Mouse (Mus musculus): Measurements from ENCODE around the gene Rnf150. TPM values are rescaled to one million over a fixed set of nuclear protein-coding genes. Genes with fewer than 3 reads are reported as not detected.
A peak's percentile ranks its signal among the peaks of the same experiment; 100 is the strongest.

Gene Rnf150
- polyA plus RNA-seq, 1 experiment from 2014 or later: 2.4 TPM

DNA sequence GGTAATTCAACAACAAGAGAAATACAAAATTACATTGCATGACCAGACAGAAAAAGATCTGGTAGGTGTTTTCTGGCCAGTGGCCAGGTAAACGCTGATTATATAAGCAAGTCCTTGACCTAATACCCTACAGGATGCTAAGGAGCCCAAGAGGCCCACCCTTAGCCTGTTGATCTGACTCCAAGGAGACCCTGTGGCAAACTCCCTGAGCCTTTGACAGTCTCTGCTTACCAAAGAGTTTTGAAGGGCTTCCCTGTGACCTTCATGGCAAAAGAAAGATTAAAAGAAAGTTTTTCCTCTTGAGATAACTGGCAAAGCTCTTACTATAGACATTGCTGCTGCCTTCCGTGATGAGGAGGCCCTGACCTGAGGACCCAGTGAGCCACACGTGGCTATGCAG lies 222.4 kb downstream of the Rnf150 start:
- H3K27me3 ChIP-seq (ENCODE audit: control insufficient read depth, insufficient read depth, low read length): no peaks in the 10 kb centered on the region
- no peaks in the 10 kb centered on the region for H3K36me3 ChIP-seq (ENCODE audit: control insufficient read depth, insufficient read depth, low read length)
- H3K4me1 ChIP-seq (replicated peaks; ENCODE audit: control insufficient read depth, insufficient read depth, low read length): no peaks in the 10 kb centered on the region
- ATAC-seq (ENCODE audit: low FRiP score) (no peak), DNase-seq (ENCODE audit: low spot score) (no peak)
- no peak overlapping the region for H3K27ac ChIP-seq (ENCODE audit: low read depth, low read length)
- no peak overlapping the region for H3K9ac ChIP-seq (ENCODE audit: low read depth, low read length)
- H3K9me3 ChIP-seq (ENCODE audit: control insufficient read depth, low read length): no peaks in the 10 kb centered on the region
- 69% methylated on average over 3 of the region's 3 CpGs for WGBS
- H3K4me2 ChIP-seq (replicated peaks; ENCODE audit: low read depth, low read length): no peak overlapping the region
- H3K4me3 ChIP-seq (ENCODE audit: low read depth, low read length): no peak overlapping the region

DNA sequence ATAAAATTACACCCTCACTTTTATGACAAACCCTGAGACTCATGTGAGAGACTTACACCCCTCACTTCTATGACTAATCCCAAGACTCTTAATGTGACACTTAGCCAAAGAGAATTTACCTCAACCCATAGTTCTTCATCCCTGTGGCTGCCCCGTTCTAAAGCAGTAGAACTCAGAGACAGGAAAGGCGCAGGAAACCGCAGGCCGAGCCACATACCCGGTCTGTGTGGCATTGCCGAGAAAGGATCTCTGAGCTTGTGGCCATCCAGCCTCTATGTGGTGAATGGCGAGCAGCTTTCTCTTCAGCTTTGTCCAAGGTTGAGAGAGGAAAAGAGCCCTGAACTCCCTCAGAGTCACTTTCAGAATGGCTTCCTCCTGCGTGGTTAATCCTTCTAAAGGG lies 223.5 kb downstream of the Rnf150 start:
- no peaks in the 10 kb centered on the region for H3K9me3 ChIP-seq (ENCODE audit: control insufficient read depth, low read length)
- no peak for DNase-seq (ENCODE audit: low spot score)
- 86% methylated on average over 8 of the region's 8 CpGs for WGBS
- no peak overlapping the region for H3K9ac ChIP-seq (ENCODE audit: low read depth, low read length)
- H3K36me3 ChIP-seq (ENCODE audit: control insufficient read depth, insufficient read depth, low read length): no peaks in the 10 kb centered on the region
- ATAC-seq (ENCODE audit: low FRiP score): no peak
- H3K4me3 ChIP-seq (ENCODE audit: low read depth, low read length): no peak overlapping the region
- no peaks in the 10 kb centered on the region for H3K4me1 ChIP-seq (replicated peaks; ENCODE audit: control insufficient read depth, insufficient read depth, low read length)
- no peak overlapping the region for H3K27ac ChIP-seq (ENCODE audit: low read depth, low read length)
- no peak overlapping the region for H3K4me2 ChIP-seq (replicated peaks; ENCODE audit: low read depth, low read length)
- no peaks in the 10 kb centered on the region for H3K27me3 ChIP-seq (ENCODE audit: control insufficient read depth, insufficient read depth, low read length)

DNA sequence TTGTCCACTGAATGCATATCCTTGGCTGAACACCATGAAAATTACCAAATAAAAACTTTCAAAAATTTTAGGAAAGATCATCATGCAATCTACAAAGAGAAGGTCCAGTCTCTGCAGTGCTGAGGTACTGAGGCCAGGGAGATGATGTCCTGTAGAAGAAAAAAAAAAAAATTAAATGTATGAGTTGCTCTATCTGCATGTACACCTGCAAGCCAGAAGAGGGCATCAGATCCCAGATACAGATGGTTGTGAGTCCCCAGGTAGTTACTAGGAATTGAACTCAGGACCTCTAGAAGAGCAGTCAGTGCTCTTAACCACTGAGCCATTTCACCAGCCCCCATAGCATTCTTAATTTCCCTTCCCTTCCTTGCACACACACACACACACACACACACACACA lies 224.4 kb downstream of the Rnf150 start:
- no peaks in the 10 kb centered on the region for H3K4me1 ChIP-seq (replicated peaks; ENCODE audit: control insufficient read depth, insufficient read depth, low read length)
- no peak overlapping the region for H3K27ac ChIP-seq (ENCODE audit: low read depth, low read length)
- no peak overlapping the region for H3K4me2 ChIP-seq (replicated peaks; ENCODE audit: low read depth, low read length)
- no peak overlapping the region for H3K9ac ChIP-seq (ENCODE audit: low read depth, low read length)
- H3K36me3 ChIP-seq (ENCODE audit: control insufficient read depth, insufficient read depth, low read length): no peaks in the 10 kb centered on the region
- no peaks in the 10 kb centered on the region for H3K9me3 ChIP-seq (ENCODE audit: control insufficient read depth, low read length)
- ATAC-seq (ENCODE audit: low FRiP score) (no peak), DNase-seq (ENCODE audit: low spot score) (no peak)
- no peaks in the 10 kb centered on the region for H3K27me3 ChIP-seq (ENCODE audit: control insufficient read depth, insufficient read depth, low read length)
- H3K4me3 ChIP-seq (ENCODE audit: low read depth, low read length): no peak overlapping the region

DNA sequence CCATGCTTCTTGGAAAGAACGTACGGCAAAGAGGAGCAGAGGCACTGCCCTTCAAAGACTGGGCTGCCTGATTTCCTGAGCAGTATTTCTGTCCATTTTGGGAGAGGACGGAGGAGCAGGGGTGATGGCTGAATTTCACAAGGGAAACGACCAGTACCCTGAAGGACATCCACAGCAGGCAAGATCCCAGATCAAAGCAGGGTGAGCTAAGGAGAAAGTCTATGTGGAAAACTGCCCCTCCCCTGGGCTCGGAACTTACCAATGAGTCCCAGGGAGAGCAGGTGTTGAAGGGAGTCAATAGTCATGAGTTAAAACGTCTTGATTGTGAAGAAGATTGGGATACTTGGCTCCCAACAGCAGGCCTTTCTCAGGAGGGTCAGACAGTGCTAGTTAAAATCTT lies 225.0 kb downstream of the Rnf150 start:
- 72% methylated on average over 6 of the region's 6 CpGs for WGBS
- H3K4me2 ChIP-seq (replicated peaks; ENCODE audit: low read depth, low read length): no peak overlapping the region
- H3K27me3 ChIP-seq (ENCODE audit: control insufficient read depth, insufficient read depth, low read length): no peaks in the 10 kb centered on the region
- H3K9ac ChIP-seq (ENCODE audit: low read depth, low read length): no peak overlapping the region
- no peak overlapping the region for H3K4me3 ChIP-seq (ENCODE audit: low read depth, low read length)
- no peaks in the 10 kb centered on the region for H3K36me3 ChIP-seq (ENCODE audit: control insufficient read depth, insufficient read depth, low read length)
- ATAC-seq (ENCODE audit: low FRiP score) (no peak), DNase-seq (ENCODE audit: low spot score) (no peak)
- H3K4me1 ChIP-seq (replicated peaks; ENCODE audit: control insufficient read depth, insufficient read depth, low read length): no peaks in the 10 kb centered on the region
- no peaks in the 10 kb centered on the region for H3K9me3 ChIP-seq (ENCODE audit: control insufficient read depth, low read length)
- H3K27ac ChIP-seq (ENCODE audit: low read depth, low read length): no peak overlapping the region

- WGBS: 33% methylated on average over 10 of the region's 10 CpGs
Observed at GRCm38 (mm10) chr8:83089336-83089986, 226.3 kb downstream of the Rnf150 start.

GRCm38 (mm10) chr8:83090446-83090845 lies 227.3 kb downstream of the Rnf150 start:
- DNase-seq (ENCODE audit: low spot score): no peak
- H3K9me3 ChIP-seq (ENCODE audit: control insufficient read depth, low read length): no peaks in the 10 kb centered on the region
- H3K9ac ChIP-seq (ENCODE audit: low read depth, low read length): no peak overlapping the region
- no peaks in the 10 kb centered on the region for H3K36me3 ChIP-seq (ENCODE audit: control insufficient read depth, insufficient read depth, low read length)
- H3K4me3 ChIP-seq (ENCODE audit: low read depth, low read length): no peak overlapping the region
- WGBS: 81% methylated on average over 4 of the region's 4 CpGs
- H3K4me2 ChIP-seq (replicated peaks; ENCODE audit: low read depth, low read length): no peak overlapping the region
- no peak overlapping the region for H3K27ac ChIP-seq (ENCODE audit: low read depth, low read length)
- no peaks in the 10 kb centered on the region for H3K27me3 ChIP-seq (ENCODE audit: control insufficient read depth, insufficient read depth, low read length)
- ATAC-seq (ENCODE audit: low FRiP score): no peak
- no peaks in the 10 kb centered on the region for H3K4me1 ChIP-seq (replicated peaks; ENCODE audit: control insufficient read depth, insufficient read depth, low read length)

More at GRCm38 (mm10) chr8:83089336-83089986, 226.3 kb downstream of the Rnf150 start:
- no peaks in the 10 kb centered on the region for H3K9me3 ChIP-seq (ENCODE audit: control insufficient read depth, low read length)
- no peak overlapping the region for H3K27ac ChIP-seq (ENCODE audit: low read depth, low read length)
- H3K9ac ChIP-seq (ENCODE audit: low read depth, low read length): no peak overlapping the region
- no peak overlapping the region for H3K4me2 ChIP-seq (replicated peaks; ENCODE audit: low read depth, low read length)
- peak; percentile 90 for DNase-seq (ENCODE audit: low spot score)
- H3K27me3 ChIP-seq (ENCODE audit: control insufficient read depth, insufficient read depth, low read length): no peaks in the 10 kb centered on the region
- H3K4me3 ChIP-seq (ENCODE audit: low read depth, low read length): no peak overlapping the region
- no peaks in the 10 kb centered on the region for H3K36me3 ChIP-seq (ENCODE audit: control insufficient read depth, insufficient read depth, low read length)
- H3K4me1 ChIP-seq (replicated peaks; ENCODE audit: control insufficient read depth, insufficient read depth, low read length): no peaks in the 10 kb centered on the region
- peak; percentile 57; the same call in 1 of the 2 replicates for ATAC-seq (ENCODE audit: low FRiP score)

DNA sequence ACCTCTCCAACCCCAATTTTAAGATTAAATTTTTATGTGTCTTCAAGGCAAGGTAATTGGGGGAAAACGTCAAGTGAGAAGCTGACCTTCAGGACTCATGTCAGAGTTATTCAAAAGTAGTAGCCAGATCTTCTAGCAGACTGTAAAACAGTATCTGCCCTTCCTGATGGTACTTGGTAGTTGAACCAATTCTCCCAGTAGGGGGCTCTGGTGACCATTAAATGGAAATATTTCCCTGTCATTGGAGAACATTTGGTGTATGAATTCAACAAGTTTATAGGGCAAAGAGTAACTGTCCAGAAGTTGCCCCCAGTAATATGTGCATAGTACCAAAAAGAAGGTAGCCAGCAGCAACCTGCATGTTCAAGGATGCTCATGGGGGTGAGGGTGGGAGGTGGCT lies 236.9 kb downstream of the Rnf150 start:
- DNase-seq (ENCODE audit: low spot score): peak; percentile 45
- no peaks in the 10 kb centered on the region for H3K4me1 ChIP-seq (replicated peaks; ENCODE audit: control insufficient read depth, insufficient read depth, low read length)
- WGBS: 70% methylated on average over 1 of the region's 1 CpGs
- H3K9me3 ChIP-seq (ENCODE audit: control insufficient read depth, low read length): no peaks in the 10 kb centered on the region
- H3K27me3 ChIP-seq (ENCODE audit: control insufficient read depth, insufficient read depth, low read length): no peaks in the 10 kb centered on the region
- no peak overlapping the region for H3K27ac ChIP-seq (ENCODE audit: low read depth, low read length)
- H3K4me3 ChIP-seq (ENCODE audit: low read depth, low read length): no peak overlapping the region
- no peak overlapping the region for H3K4me2 ChIP-seq (replicated peaks; ENCODE audit: low read depth, low read length)
- H3K36me3 ChIP-seq (ENCODE audit: control insufficient read depth, insufficient read depth, low read length): no peaks in the 10 kb centered on the region
- H3K9ac ChIP-seq (ENCODE audit: low read depth, low read length): no peak overlapping the region
- no peak for ATAC-seq (ENCODE audit: low FRiP score)

- WGBS: 65% methylated on average over 7 of the region's 7 CpGs
- H3K4me2 ChIP-seq (replicated peaks; ENCODE audit: low read depth, low read length): no peak overlapping the region
- no peaks in the 10 kb centered on the region for H3K36me3 ChIP-seq (ENCODE audit: control insufficient read depth, insufficient read depth, low read length)
- no peak overlapping the region for H3K9ac ChIP-seq (ENCODE audit: low read depth, low read length)
- ATAC-seq (ENCODE audit: low FRiP score) (no peak), DNase-seq (ENCODE audit: low spot score) (no peak)
- H3K27ac ChIP-seq (ENCODE audit: low read depth, low read length): no peak overlapping the region
- H3K9me3 ChIP-seq (ENCODE audit: control insufficient read depth, low read length): no peaks in the 10 kb centered on the region
- H3K4me1 ChIP-seq (replicated peaks; ENCODE audit: control insufficient read depth, insufficient read depth, low read length): no peaks in the 10 kb centered on the region
- no peaks in the 10 kb centered on the region for H3K27me3 ChIP-seq (ENCODE audit: control insufficient read depth, insufficient read depth, low read length)
- no peak overlapping the region for H3K4me3 ChIP-seq (ENCODE audit: low read depth, low read length)
Observed at GRCm38 (mm10) chr8:83102957-83103510, 239.9 kb downstream of the Rnf150 start.

DNA sequence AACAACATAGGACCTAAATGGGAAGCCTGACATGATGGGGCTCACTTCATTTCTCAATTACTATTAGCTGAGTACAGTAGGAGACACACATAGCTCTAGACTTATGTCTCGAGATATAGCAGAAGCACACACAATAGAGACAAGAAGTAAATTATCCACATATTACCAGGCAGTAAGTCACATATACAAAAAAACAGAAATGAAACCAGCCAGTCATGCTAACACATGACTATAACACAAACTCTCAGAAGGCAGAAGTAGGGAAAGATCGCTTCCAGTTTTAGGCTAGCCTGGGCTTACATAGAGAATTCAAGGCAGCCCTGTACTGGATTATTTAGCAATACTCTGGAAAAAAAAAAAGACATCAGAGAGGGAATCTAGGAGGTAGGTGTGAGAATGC lies 240.8 kb downstream of the Rnf150 start:
- Histone ChIP-seq H3K36me3 (ENCODE audit: control insufficient read depth, insufficient read depth, low read length) (no peaks in the 10 kb centered on the region), H3K27me3 (ENCODE audit: control insufficient read depth, insufficient read depth, low read length) (no peaks in the 10 kb centered on the region), H3K27ac (ENCODE audit: low read depth, low read length) (no peak overlapping the region), H3K4me3 (ENCODE audit: low read depth, low read length) (no peak overlapping the region), H3K4me1 (replicated peaks; ENCODE audit: control insufficient read depth, insufficient read depth, low read length) (no peaks in the 10 kb centered on the region), H3K4me2 (replicated peaks; ENCODE audit: low read depth, low read length) (no peak overlapping the region), H3K9ac (ENCODE audit: low read depth, low read length) (no peak overlapping the region), H3K9me3 (ENCODE audit: control insufficient read depth, low read length) (no peaks in the 10 kb centered on the region)
- 87% methylated on average over 2 of the region's 2 CpGs for WGBS
- ATAC-seq (ENCODE audit: low FRiP score) (no peak), DNase-seq (ENCODE audit: low spot score) (no peak)

Measured in hindbrain, embryonic 11.5 days (tissue).